Mouse (Mus musculus) heart, embryonic 15.5 days (tissue): ENCODE data around the gene Hprt. TPM values are rescaled to one million over a fixed set of nuclear protein-coding genes. Genes with fewer than 3 reads are reported as not detected.

Experiments
- ATAC-seq: fragments of 200-750 bp; cut with Nextera tagmentation; replicated peaks from 2 replicates; pipeline ENCODE4 v1.8.0; 2017; ENCODE audit warnings: low read depth, moderate TSS enrichment; ENCODE audit not compliant: insufficient number of reproducible peaks, insufficient read depth, low FRiP score
- H3K27ac ChIP-seq: fragments of 300-500 bp; sonication (generic); 2 replicates; pipeline ENCODE4 v1.5.1; 2015; ENCODE audit warnings: mild to moderate bottlenecking, inconsistent platforms
- H3K27me3 ChIP-seq: fragments of 300-500 bp; sonication (generic); 2 replicates; pipeline ENCODE4 v1.6.1; 2015; ENCODE audit warnings: inconsistent platforms
- H3K36me3 ChIP-seq: fragments of 300-500 bp; sonication (generic); 2 replicates; pipeline ENCODE4 v1.6.1; 2015; ENCODE audit warnings: mild to moderate bottlenecking, inconsistent platforms
- H3K4me1 ChIP-seq: fragments of 300-500 bp; sonication (generic); replicated peaks from 2 replicates; pipeline ENCODE4 v1.6.1; 2015; ENCODE audit warnings: inconsistent platforms
- H3K4me2 ChIP-seq: fragments of 300-500 bp; sonication (generic); 2 replicates; pipeline ENCODE4 v1.6.1; 2015; ENCODE audit warnings: inconsistent platforms, mild to moderate bottlenecking, moderate library complexity
- H3K4me3 ChIP-seq: fragments of 300-500 bp; sonication (generic); 2 replicates; pipeline ENCODE4 v1.5.1; 2015; ENCODE audit warnings: mild to moderate bottlenecking, inconsistent platforms
- H3K9ac ChIP-seq: fragments of 300-500 bp; sonication (generic); 2 replicates; pipeline ENCODE4 v1.6.1; 2015; ENCODE audit warnings: mild to moderate bottlenecking, inconsistent platforms
- H3K9me3 ChIP-seq: fragments of 300-500 bp; sonication (generic); replicated peaks from 2 replicates; pipeline ENCODE4 v1.6.1; 2016; ENCODE audit warnings: inconsistent platforms
- whole genome bisulfite sequencing: fragments of 180-500 bp; shearing (Covaris S2); methylation state at CpG from one replicate; pipeline ENCODE4 v1.1.7; 2015; ENCODE audit warnings: mixed read lengths; 5-methylcytosine and 5-hydroxymethylcytosine counted together
- polyA plus RNA-seq: library from polyadenylated mRNA; unstranded; fragments of >200 nt; fragmentation: Nextera tagmentation; extraction: Ambion mirVana; gene quantifications from 2 replicates; pipeline ENCODE4 v1.2.1, GENCODE M21; 2015

Hprt gene
- polyA plus RNA-seq, 1 experiment from 2014 or later = 238 TPM

DNA sequence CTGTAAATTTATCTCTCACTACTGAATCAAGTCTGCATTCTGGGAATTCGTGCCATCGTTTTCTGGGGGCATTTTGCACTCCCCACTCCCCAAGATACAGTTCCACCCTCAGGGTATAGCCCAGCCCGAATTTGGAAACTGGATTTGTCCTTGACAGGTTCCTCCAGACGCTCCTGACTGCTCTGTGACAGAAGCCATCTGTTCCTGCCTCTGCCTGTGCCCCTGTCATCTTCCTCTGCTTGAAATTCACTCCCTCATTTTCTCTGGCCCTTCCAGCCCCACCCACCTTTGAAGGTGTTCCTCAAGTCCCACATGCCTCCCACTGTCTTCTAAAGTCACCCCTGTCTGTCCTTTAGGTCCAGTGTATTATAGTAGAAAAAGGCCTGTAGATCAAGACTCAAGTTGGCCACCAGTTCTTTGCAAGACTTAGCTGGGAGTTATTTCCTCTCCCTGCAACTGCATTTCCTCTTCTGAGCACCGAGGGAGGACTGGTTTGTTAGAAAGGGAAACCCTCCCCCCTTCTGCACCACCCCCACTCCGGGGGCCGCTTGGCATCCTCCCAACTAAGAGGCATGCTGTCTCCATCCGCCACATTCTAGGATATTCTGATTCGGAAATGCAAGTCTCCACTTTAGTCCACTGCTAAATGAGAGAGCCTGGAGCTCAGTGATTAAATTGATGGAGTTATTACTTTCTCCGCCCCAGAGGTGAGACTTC, 57.4 kb downstream of the Hprt start:
- Histone ChIP-seq H3K27me3 (no peaks in the 10 kb centered on the region), H3K9me3 (no peaks in the 10 kb centered on the region), H3K4me2 (0 out of 2 replicates have a peak overlapping the region, but pooled peaks have one; percentile 4), H3K4me3 (no peak overlapping the region), H3K27ac (peak overlapping the region; percentile 77), H3K9ac (no peak overlapping the region), H3K36me3 (no peaks in the 10 kb centered on the region), H3K4me1 (peaks cover 27% of the 10 kb centered on the region)
- ATAC-seq = peak; percentile 58; the same call in 1 of the 2 replicates
- WGBS = 17% methylated on average over 10 of the region's 10 CpGs

DNA sequence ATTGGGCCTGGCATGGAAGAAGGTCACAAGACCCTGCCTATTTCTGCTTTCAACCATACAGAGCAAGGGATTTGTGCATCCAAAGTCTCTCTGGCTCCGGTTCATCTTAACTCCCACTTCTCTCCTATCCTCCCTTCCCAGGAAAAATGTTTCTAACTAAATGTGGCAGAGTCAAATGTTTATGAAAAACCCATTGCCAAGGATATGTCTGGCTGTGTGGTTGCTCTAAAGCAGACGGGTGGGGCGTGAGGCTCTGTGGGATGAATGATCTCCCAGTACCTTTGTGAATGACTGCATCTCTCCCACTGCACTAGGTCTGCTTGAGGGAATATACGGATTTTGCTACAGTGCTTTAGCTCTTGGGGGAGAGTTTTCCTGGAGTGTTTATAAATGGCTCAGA, 58.1 kb downstream of the Hprt start:
- Histone ChIP-seq H3K4me2 (no peak overlapping the region), H3K4me3 (no peak overlapping the region), H3K4me1 (peaks cover 27% of the 10 kb centered on the region), H3K9ac (no peak overlapping the region), H3K27ac (peak overlapping the region; percentile 77), H3K9me3 (no peaks in the 10 kb centered on the region), H3K27me3 (no peaks in the 10 kb centered on the region), H3K36me3 (no peaks in the 10 kb centered on the region)
- ATAC-seq = no peak
- WGBS = 53% methylated on average over 4 of the region's 4 CpGs

DNA sequence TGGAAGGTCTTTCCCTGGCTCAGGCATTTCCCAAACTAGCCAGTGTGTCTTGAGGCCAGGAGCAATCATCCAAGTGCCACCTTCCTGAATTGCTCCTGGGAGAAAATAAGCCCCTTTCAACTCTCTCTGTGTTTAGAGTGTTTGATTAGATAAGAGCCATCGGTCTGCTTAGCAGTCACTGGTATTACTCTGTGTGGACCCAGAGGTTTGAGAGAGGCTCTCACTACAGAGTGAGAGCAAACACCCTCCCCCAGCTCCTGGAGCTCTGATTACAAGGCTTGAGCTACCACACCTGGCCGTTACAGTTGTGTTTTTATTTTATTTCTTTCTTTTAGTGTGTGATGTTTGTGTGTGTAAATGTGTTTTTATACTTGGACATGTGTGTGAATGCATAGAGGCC, 59.0 kb downstream of the Hprt start:
- WGBS = 19% methylated on average over 2 of the region's 2 CpGs
- H3K27ac ChIP-seq = peak overlapping the region; percentile 77
- H3K4me2 ChIP-seq = no peak overlapping the region
- H3K9ac ChIP-seq = no peak overlapping the region
- no peaks in the 10 kb centered on the region for H3K27me3 ChIP-seq
- no peak for ATAC-seq
- peaks cover 27% of the 10 kb centered on the region for H3K4me1 ChIP-seq
- H3K9me3 ChIP-seq = no peaks in the 10 kb centered on the region
- no peak overlapping the region for H3K4me3 ChIP-seq
- H3K36me3 ChIP-seq = no peaks in the 10 kb centered on the region

DNA sequence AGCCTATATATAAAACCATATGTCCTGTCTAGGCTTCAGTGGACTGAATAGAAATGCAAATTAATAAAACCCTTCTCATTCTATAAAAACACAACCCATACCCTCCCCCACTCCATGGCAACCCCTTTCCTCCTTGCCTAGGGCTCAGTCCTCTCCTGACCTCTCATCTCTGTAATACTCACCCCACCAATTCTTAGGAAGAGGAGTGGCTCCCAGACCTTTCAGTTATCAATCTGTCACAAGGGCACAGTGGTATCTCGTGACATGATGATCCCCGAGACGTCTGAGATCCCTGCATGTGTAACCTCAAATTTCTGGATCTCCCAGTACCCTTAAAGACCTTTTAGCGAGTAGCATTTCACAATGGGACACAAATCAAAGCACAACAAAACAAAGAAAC, 61.3 kb downstream of the Hprt start:
- no peak overlapping the region for H3K4me2 ChIP-seq
- no peak for ATAC-seq
- no peak overlapping the region for H3K27ac ChIP-seq
- WGBS = 47% methylated on average over 4 of the region's 4 CpGs
- H3K9ac ChIP-seq = no peak overlapping the region
- H3K36me3 ChIP-seq = no peaks in the 10 kb centered on the region
- no peak overlapping the region for H3K4me3 ChIP-seq
- H3K27me3 ChIP-seq = no peaks in the 10 kb centered on the region
- peaks cover 27% of the 10 kb centered on the region for H3K4me1 ChIP-seq
- H3K9me3 ChIP-seq = no peaks in the 10 kb centered on the region

DNA sequence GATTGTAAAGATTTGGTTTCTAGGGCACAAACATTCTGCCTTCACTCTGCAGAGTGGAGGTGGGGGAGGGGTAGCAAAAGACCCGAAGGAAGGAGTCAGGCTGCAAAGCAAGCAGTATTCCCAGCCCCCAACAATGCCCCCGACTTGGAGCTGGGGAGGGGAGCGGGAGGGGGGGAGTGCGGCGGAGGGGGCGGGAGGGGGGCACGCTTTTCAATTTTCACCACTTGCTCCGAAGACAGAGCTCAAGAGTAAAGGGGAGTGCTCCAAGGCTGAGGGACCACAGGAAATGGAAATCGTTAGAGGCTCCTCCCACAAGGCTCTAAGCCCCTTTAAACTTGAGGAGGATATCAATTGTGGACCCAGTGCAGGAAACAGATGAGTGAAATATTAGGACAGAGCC, 62.4 kb downstream of the Hprt start:
- Histone ChIP-seq H3K27me3 (no peaks in the 10 kb centered on the region), H3K9me3 (no peaks in the 10 kb centered on the region), H3K36me3 (no peaks in the 10 kb centered on the region), H3K4me2 (peak overlapping the region; percentile 48), H3K4me1 (peaks cover 19% of the 10 kb centered on the region), H3K9ac (no peak overlapping the region), H3K4me3 (peak overlapping the region; percentile 17), H3K27ac (peak overlapping the region; percentile 31; the same call in 1 of the 2 replicates)
- WGBS = 7% methylated on average over 9 of the region's 9 CpGs
- no peak for ATAC-seq

DNA sequence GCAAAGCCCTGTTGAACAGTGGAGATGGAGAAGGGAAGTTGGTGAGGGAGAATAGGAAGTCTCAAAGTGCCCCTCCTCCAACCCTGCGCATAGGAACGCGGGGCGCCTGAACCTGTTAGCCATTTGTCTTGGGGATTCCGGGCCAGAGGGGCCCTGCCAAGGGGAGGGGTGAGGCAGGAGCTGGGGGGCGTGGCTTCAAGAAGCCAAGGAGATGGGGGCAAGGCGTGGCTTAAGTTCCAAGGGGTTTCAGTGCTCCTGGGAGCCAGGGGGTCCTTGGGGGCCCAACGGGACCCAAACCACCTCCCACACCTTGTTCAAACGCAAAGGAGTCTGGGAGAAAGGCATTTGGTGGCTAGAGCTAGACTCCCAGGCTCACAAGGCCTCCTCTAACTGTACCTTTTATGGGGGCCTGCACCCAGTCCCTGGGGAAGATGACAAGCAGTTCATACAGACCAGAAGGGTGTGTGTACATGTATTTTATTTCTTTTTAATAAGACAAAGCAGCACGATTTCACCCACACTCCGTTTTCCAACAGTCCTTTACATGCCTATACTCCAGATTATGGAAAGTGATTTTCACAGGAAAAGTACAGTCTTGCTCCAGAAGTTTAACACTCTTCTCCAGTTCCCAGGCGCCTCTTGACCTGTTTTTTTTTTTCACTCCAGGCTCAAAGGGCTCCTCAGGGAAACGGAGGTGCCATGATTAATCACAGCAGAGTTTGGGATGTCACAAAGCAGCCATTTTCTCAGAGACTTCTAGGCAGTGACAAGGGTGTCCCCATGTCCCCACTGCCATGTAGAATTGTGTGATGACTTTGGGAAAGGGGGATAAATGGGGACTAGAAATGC, 64.9 kb downstream of the Hprt start:
- Histone ChIP-seq H3K4me2 (peak overlapping the region; percentile 60), H3K4me1 (no peaks in the 10 kb centered on the region), H3K9me3 (no peaks in the 10 kb centered on the region), H3K27me3 (no peaks in the 10 kb centered on the region), H3K4me3 (peak overlapping the region; percentile 43; the same call in 1 of the 2 replicates), H3K27ac (peak overlapping the region; percentile 81), H3K36me3 (no peaks in the 10 kb centered on the region), H3K9ac (peak overlapping the region; percentile 56; the same call in 1 of the 2 replicates)
- ATAC-seq = peak; percentile 61
- 13% methylated on average over 13 of the region's 13 CpGs for WGBS

DNA sequence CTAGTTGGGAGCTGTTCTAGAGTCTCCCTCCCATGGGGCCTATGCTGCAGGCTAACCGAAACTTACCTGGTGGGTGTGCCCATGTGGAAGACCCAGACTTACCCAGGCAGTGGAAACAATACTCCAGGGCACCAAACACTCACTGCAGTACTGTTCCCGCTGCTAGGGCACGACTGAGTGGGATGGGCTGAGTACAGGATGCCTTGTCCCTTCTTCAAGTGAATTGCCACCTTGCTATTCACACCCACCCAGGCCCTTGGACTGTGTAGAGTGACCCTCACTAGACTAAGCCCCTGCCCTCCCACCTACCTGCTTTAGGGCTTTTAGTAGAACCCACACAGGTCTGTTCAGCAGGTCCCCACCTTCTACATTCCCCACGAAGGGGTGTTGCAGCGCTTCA, 65.9 kb downstream of the Hprt start:
- WGBS = 26% methylated on average over 5 of the region's 5 CpGs
- H3K27ac ChIP-seq = peak overlapping the region; percentile 81
- no peaks in the 10 kb centered on the region for H3K36me3 ChIP-seq
- no peaks in the 10 kb centered on the region for H3K4me1 ChIP-seq
- H3K9ac ChIP-seq = peak overlapping the region; percentile 56
- peak overlapping the region; percentile 60 for H3K4me2 ChIP-seq
- ATAC-seq = no peak
- no peaks in the 10 kb centered on the region for H3K27me3 ChIP-seq
- no peaks in the 10 kb centered on the region for H3K9me3 ChIP-seq
- peak overlapping the region; percentile 43 for H3K4me3 ChIP-seq

DNA sequence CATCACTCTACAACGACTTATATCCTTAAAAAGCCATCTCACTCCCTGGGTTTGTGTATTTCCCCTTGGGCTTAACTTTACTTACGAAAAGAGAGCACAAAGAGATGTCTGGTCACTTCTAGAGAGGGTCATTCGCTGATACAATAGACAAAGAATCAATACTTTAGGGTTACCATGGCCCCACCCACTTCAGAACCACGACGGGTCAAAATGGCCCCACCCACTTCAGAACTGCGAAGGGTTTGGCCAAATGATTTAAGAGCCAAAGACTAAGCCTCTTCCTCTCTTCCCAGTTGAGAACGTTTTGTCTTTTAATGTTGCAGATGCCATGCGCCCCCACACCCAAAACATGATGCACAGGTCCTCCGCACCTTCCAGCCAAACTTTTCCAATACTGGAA, 67.8 kb downstream of the Hprt start:
- peak overlapping the region; percentile 79 for H3K9ac ChIP-seq
- H3K4me1 ChIP-seq = 0 out of 2 replicates have a peak, but pooled peaks cover 4% of the 10 kb centered on the region
- H3K27ac ChIP-seq = peak overlapping the region; percentile 97
- H3K9me3 ChIP-seq = no peaks in the 10 kb centered on the region
- no peaks in the 10 kb centered on the region for H3K27me3 ChIP-seq
- 12% methylated on average over 9 of the region's 9 CpGs for WGBS
- peak overlapping the region; percentile 66 for H3K4me3 ChIP-seq
- H3K4me2 ChIP-seq = peak overlapping the region; percentile 62; the same call in 1 of the 2 replicates
- ATAC-seq = no peak
- no peaks in the 10 kb centered on the region for H3K36me3 ChIP-seq

DNA sequence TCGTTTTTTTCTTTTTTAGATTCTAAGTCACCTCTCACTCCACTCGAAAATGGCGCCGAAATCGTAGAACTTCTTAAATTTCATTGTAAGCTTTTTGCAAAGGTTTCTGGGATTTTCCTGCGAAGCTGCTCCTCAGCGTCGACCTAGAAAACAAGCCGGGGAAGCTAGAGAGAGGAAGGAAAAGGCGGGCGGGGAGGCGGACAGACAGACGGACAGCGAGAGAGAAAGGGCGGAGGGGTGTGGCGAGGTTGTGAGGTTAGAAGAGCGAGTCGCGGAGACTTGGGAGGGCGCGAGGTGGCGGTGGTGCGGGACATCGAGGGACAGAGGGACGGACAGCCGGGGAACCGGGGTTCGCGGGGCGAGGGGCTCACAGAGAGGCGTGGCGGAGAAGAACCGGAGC, 68.7 kb downstream of the Hprt start:
- Histone ChIP-seq H3K9ac (peak overlapping the region; percentile 79), H3K27ac (peak overlapping the region; percentile 97), H3K4me1 (0 out of 2 replicates have a peak, but pooled peaks cover 5% of the 10 kb centered on the region), H3K4me2 (peak overlapping the region; percentile 62), H3K36me3 (no peaks in the 10 kb centered on the region), H3K4me3 (peak overlapping the region; percentile 66), H3K27me3 (no peaks in the 10 kb centered on the region), H3K9me3 (no peaks in the 10 kb centered on the region)
- 15% methylated on average over 30 of the region's 33 CpGs for WGBS
- peak; percentile 6; the same call in 1 of the 2 replicates for ATAC-seq

DNA sequence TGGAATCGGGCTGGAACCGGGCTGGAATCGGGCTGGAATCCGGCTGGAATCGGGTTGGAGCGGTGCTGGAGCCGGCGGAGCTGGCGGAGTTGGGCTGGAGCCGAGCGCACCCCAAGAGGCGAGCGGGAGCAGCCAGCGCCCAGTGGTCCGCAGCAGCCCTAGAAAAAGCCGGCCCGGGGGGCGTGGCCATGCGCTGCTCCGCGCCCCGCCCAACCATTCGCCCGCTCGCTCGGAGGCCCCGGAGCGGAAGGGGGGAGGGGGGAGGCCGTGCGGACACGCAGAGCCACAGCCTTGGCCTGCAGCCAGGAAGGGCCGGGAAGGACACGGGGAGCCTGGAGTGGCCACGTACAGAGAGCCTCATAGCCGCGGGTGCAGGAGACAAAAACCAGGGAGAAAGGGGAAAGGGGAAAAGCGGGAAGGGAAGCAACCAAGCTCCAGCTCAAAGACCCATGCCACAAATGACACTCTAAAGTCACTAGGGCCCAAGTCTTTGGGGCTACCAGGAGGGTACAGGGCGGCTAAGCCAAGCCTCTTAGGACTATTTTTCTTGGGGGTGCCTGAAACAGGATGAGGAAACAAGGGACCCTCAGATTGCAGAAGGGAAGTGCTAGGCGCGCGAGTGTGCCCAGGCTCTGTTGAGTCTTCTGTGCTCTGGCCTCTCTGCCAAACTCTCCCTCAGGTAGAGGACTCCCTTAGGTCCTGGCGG, 69.3 kb downstream of the Hprt start:
- 14% methylated on average over 35 of the region's 42 CpGs for WGBS
- ATAC-seq = peak; percentile 86
- Histone ChIP-seq H3K36me3 (no peaks in the 10 kb centered on the region), H3K4me2 (peak overlapping the region; percentile 62), H3K4me3 (peak overlapping the region; percentile 66), H3K4me1 (0 out of 2 replicates have a peak, but pooled peaks cover 5% of the 10 kb centered on the region), H3K27ac (peak overlapping the region; percentile 97), H3K9ac (peak overlapping the region; percentile 79), H3K9me3 (no peaks in the 10 kb centered on the region), H3K27me3 (no peaks in the 10 kb centered on the region)

DNA sequence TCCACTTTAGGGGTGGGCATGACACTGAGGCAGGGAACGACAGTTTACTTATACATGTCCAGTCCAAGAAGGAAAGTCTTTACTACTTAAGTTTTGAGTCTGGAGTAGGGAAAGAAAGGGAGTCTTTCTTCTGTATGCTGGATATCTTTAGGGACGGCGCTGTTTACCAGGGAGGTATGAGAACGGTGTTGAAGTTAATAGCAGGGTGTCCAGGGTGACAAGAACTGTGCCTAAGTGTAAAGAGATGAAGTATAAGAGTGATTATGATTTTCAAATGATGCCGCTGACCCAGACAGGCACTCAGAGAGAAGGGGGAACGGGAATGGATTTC, 69.8 kb downstream of the Hprt start:
- H3K27me3 ChIP-seq = no peaks in the 10 kb centered on the region
- peak overlapping the region; percentile 66 for H3K4me3 ChIP-seq
- H3K27ac ChIP-seq = peak overlapping the region; percentile 97
- H3K4me1 ChIP-seq = 0 out of 2 replicates have a peak, but pooled peaks cover 5% of the 10 kb centered on the region
- peak overlapping the region; percentile 62 for H3K4me2 ChIP-seq
- 24% methylated on average over 6 of the region's 6 CpGs for WGBS
- H3K9ac ChIP-seq = peak overlapping the region; percentile 42
- no peaks in the 10 kb centered on the region for H3K9me3 ChIP-seq
- ATAC-seq = no peak
- H3K36me3 ChIP-seq = no peaks in the 10 kb centered on the region
